Mouse (Mus musculus): Measurements from ENCODE around the gene Gm12185.
"Not testable (repeated sequence)": the region's sequence is repeated elsewhere in the genome, so short reads cannot be mapped to it uniquely, and the experiment has no call there.

The Gm12185 gene

DNA sequence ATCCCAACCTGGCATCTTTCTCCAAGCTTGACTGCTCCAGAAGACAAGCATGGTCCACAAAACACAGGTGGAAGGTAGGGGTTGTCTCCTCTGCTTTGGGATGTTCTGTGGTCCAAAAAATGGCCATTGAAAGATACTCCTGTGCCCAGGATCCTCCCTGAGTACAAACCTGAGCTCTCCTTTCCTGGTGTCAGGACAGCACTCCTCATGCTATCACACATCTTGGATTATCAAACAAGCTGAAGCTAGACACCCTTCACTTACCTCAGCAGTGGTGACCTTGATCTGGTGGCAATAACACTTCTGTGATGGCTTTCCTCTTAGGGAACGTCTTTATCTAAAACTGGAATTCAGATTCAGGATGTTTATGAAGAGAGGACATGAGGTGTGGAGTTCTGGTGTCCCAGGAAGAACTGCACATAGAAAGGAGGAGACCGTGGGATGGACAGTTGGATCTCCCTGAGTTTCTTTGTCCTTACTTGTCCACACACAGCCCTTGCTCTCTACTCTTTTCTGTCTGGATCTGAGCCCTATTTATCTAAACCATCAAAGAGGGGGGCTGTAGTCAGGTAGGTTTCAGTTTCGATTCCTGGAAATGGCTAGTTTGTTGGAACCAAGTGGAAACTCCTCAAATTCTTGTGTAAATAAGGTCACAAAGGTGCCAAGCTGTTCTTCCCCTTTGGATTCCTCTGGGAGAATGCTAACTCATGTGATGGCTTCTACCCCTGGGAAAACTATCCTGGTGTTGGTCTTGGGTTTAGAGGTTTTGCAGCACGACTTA, at the start of gene Gm12185:
Gene Gm12185, minus strand, starts transcription at position 487 of the 781 bp plus-strand sequence.
- not testable (repeated sequence) for DNase-seq (ENCODE audit: low read depth, low spot score)

DNA sequence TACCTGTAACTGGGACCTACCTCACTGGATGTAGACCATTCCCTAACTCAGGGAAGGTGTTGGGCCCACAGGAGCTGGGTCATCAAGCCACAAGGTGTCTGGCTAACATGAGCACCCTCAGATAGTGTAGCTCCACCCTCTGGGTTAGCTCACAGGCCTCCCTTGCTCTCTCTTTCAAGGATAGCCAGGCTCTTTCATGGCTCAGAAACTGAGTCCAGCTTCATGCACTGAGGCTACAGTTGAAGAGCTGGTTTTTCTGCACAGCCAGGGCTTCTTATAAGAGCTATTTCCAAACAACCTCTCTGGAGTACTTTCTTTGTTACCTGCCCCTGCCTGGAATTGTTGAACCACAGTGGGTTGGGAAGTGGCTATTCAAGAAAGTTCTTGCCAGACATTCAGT, 20.0 kb upstream of the Gm12185 start:
- DNase-seq (ENCODE audit: low read depth, low spot score) = not testable (repeated sequence)

DNA sequence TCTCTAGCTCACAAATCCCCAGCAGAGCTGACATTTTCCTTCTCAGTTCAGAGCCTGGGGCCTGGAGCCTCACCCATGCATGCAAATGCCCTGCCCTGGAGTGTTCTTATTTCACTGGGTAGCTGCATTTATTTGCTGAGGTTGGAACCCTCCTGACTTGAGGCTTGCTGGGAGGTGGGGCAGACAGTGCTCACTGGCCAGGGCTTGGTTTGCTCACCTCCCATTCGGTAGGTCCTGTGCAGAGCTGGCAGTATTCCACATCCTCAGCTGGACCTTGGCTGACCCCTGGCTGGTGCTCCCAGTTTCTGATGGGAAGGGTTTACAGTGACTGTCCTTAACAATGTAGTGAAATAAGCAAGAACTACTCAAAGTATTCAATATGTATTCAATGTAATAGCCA, 14.8 kb upstream of the Gm12185 start:
- DNase-seq (ENCODE audit: low read depth, low spot score) = not testable (repeated sequence)

DNA sequence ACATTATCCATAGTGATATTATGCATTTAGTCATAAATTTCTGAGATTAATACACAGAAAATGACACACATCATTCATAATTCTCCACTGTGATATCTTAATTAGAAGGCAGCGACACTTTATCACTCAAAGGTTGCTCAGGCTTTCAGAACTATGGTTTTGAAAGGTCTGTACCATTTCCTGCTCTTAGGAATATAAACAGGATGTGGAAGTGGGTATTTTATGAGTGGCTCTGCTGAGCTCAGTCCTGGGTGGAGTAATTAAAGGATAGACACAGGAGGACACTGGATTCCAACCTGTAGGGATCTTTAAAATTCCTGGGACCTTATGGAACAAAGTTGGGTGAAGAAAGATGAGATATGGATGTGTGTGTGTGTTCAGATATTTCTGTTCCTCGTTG, 14.3 kb upstream of the Gm12185 start:
- not testable (repeated sequence) for DNase-seq (ENCODE audit: low read depth, low spot score)

DNA sequence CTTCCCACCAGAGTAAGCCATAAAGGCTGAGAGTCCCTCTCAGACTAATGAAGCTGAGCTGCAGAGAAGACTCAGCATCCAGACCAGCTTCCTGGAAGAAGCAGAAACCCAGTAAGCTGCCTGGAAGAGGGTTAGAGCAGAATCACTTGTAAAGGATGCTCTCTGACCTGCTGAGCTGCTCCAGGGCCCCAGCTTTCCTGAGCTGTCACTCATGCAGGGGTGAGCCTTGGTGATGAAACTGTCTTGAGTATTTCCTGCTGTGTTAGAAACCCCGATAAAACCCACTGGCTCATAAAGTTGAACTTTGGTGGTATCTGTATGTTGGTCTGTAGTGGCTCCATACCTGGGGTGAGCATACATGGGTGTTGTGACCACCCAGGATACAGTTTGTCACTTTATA, 8.4 kb upstream of the Gm12185 start:
- not testable (repeated sequence) for DNase-seq (ENCODE audit: low read depth, low spot score)

DNA sequence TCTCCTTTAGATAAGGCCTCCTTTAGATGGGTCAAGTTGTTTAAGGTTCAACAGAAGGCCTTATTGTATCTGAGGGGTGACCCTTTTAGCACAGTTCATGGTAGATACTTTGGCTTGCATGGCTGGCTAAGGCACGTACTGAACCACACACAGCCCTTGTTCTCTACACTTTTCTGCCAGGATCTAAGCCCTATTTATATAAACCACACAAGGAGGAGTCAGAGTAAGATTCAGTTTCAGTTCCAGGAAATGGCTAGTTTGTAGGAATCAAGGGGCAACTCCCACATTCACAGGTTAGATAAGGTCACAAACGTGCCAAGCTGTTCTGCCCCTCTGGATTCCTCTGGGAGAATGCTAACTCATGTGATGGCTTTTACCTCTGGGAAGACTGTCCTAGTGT, 2.0 kb upstream of the Gm12185 start, which contains the start of gene Tgtp1:
Gene Tgtp1, minus strand, starts transcription at position 155 of the 400 bp plus-strand sequence.
- DNase-seq (ENCODE audit: low read depth, low spot score) = not testable (repeated sequence)

DNA sequence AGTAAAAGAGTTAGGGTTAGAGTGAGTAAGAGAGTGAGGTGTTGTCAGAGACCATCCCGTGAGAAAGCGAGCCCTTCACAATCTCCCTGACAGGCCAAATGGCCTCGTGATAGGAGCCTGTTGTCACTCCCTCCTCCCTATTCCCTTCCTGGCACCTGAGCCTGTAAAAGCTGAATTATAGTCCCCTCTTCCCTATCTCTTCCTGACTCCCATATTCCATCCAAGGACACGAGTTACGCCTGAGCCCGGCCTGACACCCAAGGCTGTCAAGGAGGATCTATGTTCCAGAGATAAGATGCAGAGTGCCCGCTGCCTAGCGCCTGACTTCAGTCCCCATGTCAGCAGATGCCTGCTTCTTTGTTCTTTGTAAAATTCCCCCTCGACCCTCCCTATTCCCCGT, 1.3 kb upstream of the Gm12185 start:
- not testable (repeated sequence) for DNase-seq (ENCODE audit: low read depth, low spot score)

DNA sequence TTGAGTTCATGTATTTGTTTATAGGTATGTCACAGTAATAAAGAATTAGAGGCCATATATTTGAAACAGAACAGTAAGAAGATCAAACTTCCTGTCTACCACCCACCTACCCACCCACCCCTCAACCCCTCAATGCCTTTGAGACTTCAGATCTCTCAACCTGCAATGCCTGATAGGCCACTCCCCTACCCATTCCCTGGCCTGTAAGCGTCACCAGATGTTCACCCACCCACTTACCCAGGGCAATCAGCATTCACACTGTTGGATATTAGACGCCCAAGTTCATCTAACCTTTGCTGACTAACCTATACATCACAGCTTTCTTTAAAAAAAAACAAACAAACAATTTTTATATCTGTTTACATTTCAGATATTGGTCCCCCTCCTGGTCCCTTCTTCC, 2.0 kb downstream of the Gm12185 start:
- DNase-seq (ENCODE audit: low read depth, low spot score) = not testable (repeated sequence)

DNA sequence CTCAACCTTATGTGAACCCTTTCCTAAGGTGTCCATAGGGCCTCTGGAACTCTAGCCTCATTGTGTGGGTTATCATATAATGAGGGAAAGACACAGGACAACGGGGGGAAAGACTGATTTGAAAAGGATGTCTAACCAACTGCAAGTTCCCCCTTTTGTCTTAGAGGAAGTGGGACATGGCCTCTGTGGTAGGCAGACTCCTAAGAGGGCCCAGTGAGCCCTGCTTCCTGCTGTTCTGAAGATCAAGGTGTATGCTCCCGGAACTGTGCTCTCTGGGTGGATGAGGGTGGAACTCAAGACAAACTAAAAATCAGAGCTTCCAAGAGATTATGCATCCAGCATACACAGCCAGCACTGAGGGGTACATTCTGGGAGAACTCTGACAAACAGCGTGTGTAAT, 3.8 kb downstream of the Gm12185 start:
- DNase-seq (ENCODE audit: low read depth, low spot score) = not testable (repeated sequence)

DNA sequence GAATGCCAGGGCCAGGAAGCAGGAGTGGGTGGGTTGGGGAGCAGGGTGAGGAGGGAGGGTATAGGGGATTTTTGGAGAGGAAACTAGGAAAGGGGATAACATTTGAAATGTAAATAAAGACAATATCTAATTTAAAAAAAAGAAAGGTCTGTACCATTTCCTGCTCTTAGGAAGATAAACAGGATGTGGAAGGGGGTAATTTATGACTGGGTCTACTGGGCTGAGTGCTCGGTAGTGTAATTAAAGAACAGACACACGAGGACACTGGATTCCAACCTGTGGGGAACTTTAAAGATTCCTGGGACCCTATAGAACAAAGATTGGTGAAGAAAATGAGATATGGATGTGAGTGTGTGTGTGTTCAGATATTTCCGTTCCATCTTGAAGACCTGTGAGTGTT, 9.2 kb downstream of the Gm12185 start:
- DNase-seq (ENCODE audit: low read depth, low spot score) = not testable (repeated sequence)

DNA sequence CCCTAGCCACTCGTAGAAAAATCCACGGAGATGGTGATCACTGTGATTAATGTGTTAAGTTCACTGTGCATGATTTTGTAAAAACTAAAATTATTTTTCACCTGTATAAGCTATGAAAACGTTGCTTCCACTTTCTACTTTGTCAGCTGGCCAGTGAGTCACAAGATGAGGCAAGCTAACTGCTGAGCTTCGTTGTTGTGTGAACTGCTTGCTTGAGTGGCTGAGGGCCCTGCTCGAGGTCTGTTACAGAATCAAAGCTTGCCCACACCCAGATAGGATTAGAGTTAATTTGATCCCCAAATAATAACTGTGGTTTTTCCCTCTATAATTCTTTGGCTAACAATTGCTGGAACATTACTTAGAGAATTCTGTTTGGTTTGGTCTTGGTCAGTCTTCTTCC, 12.0 kb downstream of the Gm12185 start:
- not testable (repeated sequence) for DNase-seq (ENCODE audit: low read depth, low spot score)

DNA sequence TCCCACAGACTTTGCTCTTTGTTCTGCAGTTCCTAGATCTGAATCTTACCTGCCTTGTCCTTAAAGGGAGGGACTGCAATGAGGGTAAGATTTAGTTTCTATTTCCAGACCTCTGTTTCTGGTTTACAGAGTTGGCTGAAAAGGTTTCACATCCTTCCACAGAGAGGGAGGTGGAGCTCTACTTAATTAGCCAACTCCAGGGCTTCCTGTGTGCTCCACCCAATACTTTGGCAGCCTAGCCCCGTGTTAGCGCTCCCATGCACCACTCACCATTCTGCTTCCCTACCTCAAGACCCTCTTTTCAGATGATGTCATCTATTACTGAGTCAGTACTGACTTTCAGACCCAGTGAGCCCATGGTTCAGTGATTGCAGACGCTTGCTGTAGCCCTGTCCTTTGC, 12.8 kb downstream of the Gm12185 start, which contains the start of gene 9930111J21Rik1:
Gene 9930111J21Rik1, minus strand, starts transcription at position 148 of the 400 bp plus-strand sequence.
- DNase-seq (ENCODE audit: low read depth, low spot score) = not testable (repeated sequence)

DNA sequence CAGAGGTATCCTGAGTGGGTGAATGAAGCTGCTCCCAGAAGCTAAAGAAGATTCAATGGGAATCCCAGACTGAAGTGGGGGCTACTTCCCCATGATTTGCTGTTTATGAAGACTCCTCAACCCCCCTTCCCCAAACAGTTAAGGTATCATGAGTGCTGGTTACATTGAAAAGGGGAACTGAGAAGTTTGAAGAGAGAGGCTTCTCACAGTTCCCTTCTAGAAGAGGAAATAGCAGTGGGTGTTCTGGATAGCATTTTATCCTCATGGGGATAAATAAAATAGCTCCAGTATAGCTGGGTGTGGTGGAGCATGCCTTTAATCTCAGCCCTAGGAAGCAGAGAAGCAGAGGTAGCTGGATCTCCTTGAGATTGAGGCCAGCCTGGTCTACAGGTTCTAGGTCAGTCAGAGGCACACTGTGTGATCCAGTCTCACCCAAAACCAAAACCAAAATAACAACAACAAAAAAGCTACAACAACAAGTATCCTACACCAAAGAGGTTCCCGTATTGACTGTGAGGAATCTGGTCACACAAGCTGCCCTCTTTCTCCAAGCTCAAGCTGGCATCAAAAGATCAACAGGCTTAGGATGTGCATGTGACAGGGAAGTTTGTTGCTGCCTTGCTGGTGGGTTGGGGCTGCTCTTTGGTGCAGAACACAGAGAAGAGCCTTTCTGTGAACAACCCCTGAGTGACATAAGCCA, 13.6 kb downstream of the Gm12185 start, which contains the start of gene Olfr56:
Gene Olfr56, plus strand, starts transcription at position 650 of the 700 bp plus-strand sequence.
- DNase-seq (ENCODE audit: low read depth, low spot score) = not testable (repeated sequence)

DNA sequence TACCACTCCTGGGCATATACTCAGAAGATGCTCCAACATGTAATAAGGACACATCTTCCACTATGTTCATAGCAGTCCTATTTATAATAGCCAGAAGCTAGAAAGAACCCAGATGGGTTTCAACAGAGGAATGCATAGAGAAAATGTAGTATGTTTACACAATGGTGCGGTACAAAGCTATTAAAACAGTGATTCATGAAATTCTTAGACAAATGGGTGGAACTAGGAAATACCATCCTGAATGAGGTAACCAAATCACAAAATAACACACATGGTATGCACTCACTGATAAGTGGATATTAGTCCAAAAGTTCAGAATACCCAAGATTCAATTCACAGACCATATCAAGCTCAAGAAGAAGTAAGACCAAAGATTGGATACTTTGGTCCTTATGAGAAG, 17.3 kb downstream of the Gm12185 start:
- DNase-seq (ENCODE audit: low read depth, low spot score) = not testable (repeated sequence)

DNA sequence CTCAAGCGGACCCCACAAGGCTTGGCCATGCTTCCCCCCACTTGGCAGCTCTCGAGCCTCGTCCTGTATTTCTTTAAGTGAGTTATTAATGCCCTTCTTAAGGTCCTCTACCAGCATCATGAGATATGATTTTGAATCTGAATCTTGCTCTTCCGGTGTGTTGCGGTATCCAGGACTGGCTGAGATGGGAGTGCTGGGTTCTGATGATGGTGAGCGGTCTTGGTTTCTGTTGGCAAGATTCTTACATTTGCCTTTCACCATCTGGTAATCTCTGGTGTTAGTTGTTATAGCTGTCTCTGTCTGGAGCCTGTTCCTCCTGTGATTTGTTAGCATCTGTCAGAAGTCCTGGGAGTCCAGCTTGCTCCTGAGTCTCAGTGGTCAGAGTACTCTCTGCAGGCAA, 45.9 kb downstream of the Gm12185 start, which contains the start of gene Psme2b:
Gene Psme2b, minus strand, starts transcription at position 101 of the 400 bp plus-strand sequence.
- not testable (repeated sequence) for DNase-seq (ENCODE audit: low read depth, low spot score)

DNA sequence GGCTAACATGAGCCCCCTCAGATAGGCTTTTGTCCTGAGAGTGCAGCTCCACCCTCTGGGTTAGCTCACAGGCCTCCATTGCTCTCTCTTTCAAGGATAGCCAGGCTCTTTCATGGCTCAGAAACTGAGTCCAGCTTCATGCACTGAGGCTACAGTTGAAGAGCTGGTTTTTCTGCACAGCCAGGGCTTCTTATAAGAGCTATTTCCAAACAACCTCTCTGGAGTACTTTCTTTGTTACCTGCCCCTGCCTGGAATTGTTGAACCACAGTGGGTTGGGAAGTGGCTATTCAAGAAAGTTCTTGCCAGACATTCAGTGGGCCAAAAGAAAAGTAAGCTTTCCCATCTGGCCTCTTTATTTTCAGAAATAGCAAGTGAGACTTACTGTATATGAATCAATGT, 52.7 kb downstream of the Gm12185 start:
- DNase-seq (ENCODE audit: low read depth, low spot score) = not testable (repeated sequence)

DNA sequence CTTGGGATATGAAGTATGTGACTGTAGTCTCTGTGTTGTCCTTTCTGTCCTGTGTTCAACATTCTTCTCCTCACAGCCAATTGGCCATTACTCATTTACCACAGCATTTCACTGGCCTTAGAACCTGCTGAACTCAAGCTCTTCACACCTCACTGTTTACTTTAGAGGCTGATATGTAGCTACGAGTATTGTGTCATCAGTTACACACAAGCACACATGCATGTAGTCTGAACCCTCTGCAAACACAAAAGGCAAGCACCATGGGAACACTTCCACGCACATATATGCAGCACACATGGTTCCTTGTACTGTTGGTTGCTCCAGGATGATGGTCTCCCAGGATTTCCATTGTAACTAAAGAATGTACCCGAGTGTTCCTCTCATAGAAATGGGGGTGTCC, 56.7 kb downstream of the Gm12185 start:
- not testable (repeated sequence) for DNase-seq (ENCODE audit: low read depth, low spot score)

DNA sequence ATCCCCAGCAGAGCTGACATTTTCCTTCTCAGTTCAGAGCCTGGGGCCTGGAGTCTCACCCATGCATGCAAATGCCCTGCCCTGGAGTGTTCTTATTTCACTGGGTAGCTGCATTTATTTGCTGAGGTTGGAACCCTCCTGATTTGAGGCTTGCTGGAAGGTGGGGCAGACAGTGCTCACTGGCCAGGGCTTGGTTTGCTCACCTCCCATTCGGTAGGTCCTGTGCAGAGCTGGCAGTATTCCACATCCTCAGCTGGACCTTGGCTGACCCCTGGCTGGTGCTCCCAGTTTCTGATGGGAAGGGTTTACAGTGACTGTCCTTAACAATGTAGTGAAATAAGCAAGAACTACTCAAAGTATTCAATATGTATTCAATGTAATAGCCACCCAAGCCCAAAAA, 58.1 kb downstream of the Gm12185 start:
- DNase-seq (ENCODE audit: low read depth, low spot score) = not testable (repeated sequence)

DNA sequence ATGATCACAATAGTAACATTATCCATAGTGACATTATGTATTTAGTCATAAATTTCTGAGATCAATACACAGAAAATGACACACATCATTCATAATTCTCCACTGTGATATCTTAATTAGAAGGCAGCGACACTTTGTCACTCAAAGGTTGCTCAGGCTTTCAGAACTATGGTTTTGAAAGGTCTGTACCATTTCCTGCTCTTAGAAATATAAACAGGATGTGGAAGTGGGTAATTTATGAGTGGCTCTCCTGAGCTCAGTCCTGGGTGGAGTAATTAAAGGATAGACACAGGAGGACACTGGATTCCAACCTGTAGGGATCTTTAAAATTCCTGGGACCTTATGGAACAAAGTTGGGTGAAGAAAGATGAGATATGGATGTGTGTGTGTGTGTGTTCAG, 58.6 kb downstream of the Gm12185 start:
- DNase-seq (ENCODE audit: low read depth, low spot score) = not testable (repeated sequence)

DNA sequence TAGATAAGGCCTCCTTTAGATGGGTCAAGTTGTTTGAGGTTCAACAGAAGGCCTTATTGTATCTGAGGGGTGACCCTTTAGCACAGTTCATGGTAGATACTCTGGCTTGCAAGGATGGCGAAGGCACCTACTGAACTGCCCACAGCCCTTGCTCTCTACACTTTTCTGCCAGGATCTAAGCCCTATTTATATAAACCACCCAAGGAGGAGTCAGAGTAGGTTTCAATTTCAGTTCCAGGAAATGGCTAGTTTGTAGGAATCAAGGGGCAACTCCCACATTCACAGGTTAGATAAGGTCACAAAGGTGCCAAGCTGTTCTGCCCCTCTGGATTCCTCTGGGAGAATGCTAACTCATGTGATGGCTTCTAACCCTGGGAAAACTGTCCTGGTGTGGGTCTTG, 64.0 kb downstream of the Gm12185 start:
- DNase-seq (ENCODE audit: low read depth, low spot score) = not testable (repeated sequence)

DNA sequence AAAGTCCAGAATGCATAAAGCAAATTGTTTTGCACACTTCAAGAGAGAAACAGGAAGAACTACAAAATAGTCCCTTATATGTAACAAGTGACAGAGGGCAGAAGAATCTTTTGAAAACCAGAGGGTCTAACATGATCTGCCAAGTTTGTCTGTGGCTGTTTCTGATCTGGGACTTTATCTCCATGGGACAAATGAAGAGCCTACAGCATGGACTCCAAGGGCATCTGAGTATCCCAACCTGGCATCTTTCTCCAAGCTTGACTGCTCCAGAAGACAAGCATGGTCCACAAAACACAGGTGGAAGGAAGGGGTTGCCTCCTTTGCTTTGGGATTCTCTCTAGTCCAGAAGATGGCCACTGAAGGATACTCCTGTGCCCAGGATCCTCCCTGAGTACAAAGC, 65.6 kb downstream of the Gm12185 start:
- not testable (repeated sequence) for DNase-seq (ENCODE audit: low read depth, low spot score)

DNA sequence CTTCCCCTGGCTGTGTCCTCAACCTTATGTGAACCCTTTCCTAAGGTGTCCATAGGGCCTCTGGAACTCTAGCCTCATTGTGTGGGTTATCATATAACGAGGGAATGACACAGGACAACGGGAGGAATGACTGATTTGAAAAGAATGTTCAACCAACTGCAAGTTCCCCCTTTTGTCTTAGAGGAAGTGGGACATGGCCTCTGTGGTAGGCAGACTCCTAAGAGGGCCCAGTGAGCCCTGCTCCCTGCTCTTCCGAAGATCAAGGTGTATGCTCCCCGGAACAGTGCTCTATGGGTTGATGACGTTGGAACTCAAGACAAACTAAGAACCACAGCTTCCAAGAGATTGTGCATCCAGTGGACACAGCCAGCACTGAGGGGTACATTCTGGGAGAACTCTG, 68.2 kb downstream of the Gm12185 start:
- DNase-seq (ENCODE audit: low read depth, low spot score) = not testable (repeated sequence)
